Mouse (Mus musculus): ENCODE measurements around the gene Zfp473. TPM values are rescaled to one million over a fixed set of nuclear protein-coding genes. Genes with fewer than 3 reads are reported as not detected.

The Zfp473 gene
- polyA plus RNA-seq, 1 experiment from 2014 or later, result 1.4 TPM

DNA sequence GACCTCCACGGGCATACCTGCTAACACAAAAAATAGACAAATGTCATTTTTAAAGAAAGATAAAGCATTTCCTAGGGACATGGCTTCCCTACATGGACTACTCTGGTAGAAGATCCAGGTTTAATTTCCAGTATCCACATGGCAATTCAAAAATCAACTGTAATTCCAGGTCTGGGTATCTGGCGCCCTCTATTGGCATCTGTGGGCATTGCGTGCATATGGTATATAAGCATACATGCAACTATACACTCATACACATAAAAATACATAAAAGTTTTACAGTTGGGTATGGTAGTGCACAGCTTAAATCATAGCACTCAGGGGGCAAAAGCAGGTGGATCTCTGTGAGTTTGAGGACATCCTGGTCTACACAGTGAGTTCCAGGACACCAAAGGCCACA is 46.5 kb downstream of the Zfp473 start:
- DNase-seq (ENCODE audit: low spot score) (peak; percentile 45), ATAC-seq (ENCODE audit: low FRiP score) (no peak)
- no peaks in the 10 kb centered on the region for H3K9me3 ChIP-seq (ENCODE audit: control insufficient read depth, low read length)
- H3K36me3 ChIP-seq (replicated peaks; ENCODE audit: control insufficient read depth, insufficient read depth), result no peaks in the 10 kb centered on the region
- no peak overlapping the region for H3K27ac ChIP-seq
- no peak overlapping the region for H3K4me3 ChIP-seq (replicated peaks; ENCODE audit: low read length)
- H3K4me2 ChIP-seq (replicated peaks), result no peak overlapping the region
- H3K9ac ChIP-seq, result no peak overlapping the region
- 52% methylated on average over 3 of the region's 3 CpGs for WGBS
- H3K4me1 ChIP-seq (replicated peaks; ENCODE audit: control insufficient read depth, insufficient read depth, low read length), result no peaks in the 10 kb centered on the region
- H3K27me3 ChIP-seq (ENCODE audit: control insufficient read depth, insufficient read depth, low read length), result no peaks in the 10 kb centered on the region

GRCm38 (mm10) chr7:44702985-44703384 is 47.9 kb downstream of the Zfp473 start:
- Histone ChIP-seq H3K9me3 (ENCODE audit: control insufficient read depth, low read length) (no peaks in the 10 kb centered on the region), H3K27ac (no peak overlapping the region), H3K4me3 (replicated peaks; ENCODE audit: low read length) (no peak overlapping the region), H3K27me3 (ENCODE audit: control insufficient read depth, insufficient read depth, low read length) (no peaks in the 10 kb centered on the region), H3K36me3 (replicated peaks; ENCODE audit: control insufficient read depth, insufficient read depth) (no peaks in the 10 kb centered on the region), H3K4me2 (replicated peaks) (no peak overlapping the region), H3K4me1 (replicated peaks; ENCODE audit: control insufficient read depth, insufficient read depth, low read length) (no peaks in the 10 kb centered on the region), H3K9ac (no peak overlapping the region)
- WGBS, result 82% methylated on average over 8 of the region's 8 CpGs
- no peak for DNase-seq (ENCODE audit: low spot score)
- no peak for ATAC-seq (ENCODE audit: low FRiP score)

DNA sequence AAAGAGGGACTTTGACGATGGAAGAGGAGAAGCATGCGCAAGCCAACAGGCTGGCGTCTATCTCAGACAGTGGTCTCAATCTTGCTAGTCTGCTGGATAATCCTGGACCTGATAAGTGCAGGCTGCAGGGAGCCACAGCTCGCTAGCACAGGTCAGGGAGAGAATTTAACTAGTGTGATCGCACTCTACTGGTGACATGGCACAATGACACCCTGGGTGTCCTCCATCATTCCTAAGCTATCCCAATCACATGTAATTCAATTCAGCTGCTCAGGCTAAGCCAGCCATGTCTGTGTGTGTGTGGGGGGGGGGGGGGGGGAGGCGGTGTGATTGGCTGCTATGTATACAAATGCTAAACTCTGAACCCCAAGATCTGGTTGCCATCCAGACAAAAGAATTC is 48.9 kb downstream of the Zfp473 start:
- Histone ChIP-seq H3K4me2 (replicated peaks) (no peak overlapping the region), H3K36me3 (replicated peaks; ENCODE audit: control insufficient read depth, insufficient read depth) (no peaks in the 10 kb centered on the region), H3K9me3 (ENCODE audit: control insufficient read depth, low read length) (no peaks in the 10 kb centered on the region), H3K4me1 (replicated peaks; ENCODE audit: control insufficient read depth, insufficient read depth, low read length) (no peaks in the 10 kb centered on the region; the same call in 1 of the 2 replicates), H3K4me3 (replicated peaks; ENCODE audit: low read length) (no peak overlapping the region), H3K9ac (no peak overlapping the region), H3K27me3 (ENCODE audit: control insufficient read depth, insufficient read depth, low read length) (no peaks in the 10 kb centered on the region), H3K27ac (no peak overlapping the region)
- peak; percentile 65 for DNase-seq (ENCODE audit: low spot score)
- peak; percentile 79 for ATAC-seq (ENCODE audit: low FRiP score)
- 8% methylated on average over 6 of the region's 6 CpGs for WGBS

DNA sequence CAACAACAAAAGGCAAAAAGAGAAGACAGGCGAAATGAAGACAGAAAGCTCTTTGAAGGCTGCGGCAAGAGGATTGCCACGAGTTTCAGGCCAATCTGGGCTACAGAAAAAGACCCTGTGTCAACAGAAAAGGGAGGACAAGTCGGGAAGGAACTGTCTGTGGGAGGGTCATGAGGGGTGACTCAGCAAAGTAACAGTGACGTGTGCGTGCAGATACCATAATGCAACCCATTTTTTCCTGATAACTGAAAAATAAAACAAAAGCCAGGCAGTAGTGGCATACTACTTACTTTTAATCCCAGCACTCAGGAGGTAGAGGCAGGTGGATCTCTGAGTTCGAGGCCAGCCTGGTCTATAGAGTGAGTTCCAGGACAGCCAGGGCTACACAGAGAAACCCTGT is 52.9 kb downstream of the Zfp473 start:
- Histone ChIP-seq H3K9me3 (ENCODE audit: control insufficient read depth, low read length) (no peaks in the 10 kb centered on the region), H3K4me2 (replicated peaks) (no peak overlapping the region), H3K27ac (no peak overlapping the region), H3K27me3 (ENCODE audit: control insufficient read depth, insufficient read depth, low read length) (no peaks in the 10 kb centered on the region), H3K36me3 (replicated peaks; ENCODE audit: control insufficient read depth, insufficient read depth) (no peaks in the 10 kb centered on the region), H3K9ac (no peak overlapping the region), H3K4me1 (replicated peaks; ENCODE audit: control insufficient read depth, insufficient read depth, low read length) (no peaks in the 10 kb centered on the region; the same call in 1 of the 2 replicates), H3K4me3 (replicated peaks; ENCODE audit: low read length) (no peak overlapping the region)
- no peak for ATAC-seq (ENCODE audit: low FRiP score)
- no peak for DNase-seq (ENCODE audit: low spot score)
- WGBS, result 58% methylated on average over 7 of the region's 7 CpGs

- Histone ChIP-seq H3K9me3 (ENCODE audit: control insufficient read depth, low read length) (no peaks in the 10 kb centered on the region), H3K4me1 (replicated peaks; ENCODE audit: control insufficient read depth, insufficient read depth, low read length) (no peaks in the 10 kb centered on the region; the same call in 1 of the 2 replicates), H3K36me3 (replicated peaks; ENCODE audit: control insufficient read depth, insufficient read depth) (no peaks in the 10 kb centered on the region), H3K4me2 (replicated peaks) (no peak overlapping the region), H3K9ac (peak overlapping the region; percentile 16; the same call in 1 of the 2 replicates), H3K4me3 (replicated peaks; ENCODE audit: low read length) (no peak overlapping the region), H3K27me3 (ENCODE audit: control insufficient read depth, insufficient read depth, low read length) (no peaks in the 10 kb centered on the region), H3K27ac (no peak overlapping the region)
- DNase-seq (ENCODE audit: low spot score) (no peak), ATAC-seq (ENCODE audit: low FRiP score) (no peak)
- WGBS, result 16% methylated on average over 20 of the region's 20 CpGs
Observed at GRCm38 (mm10) chr7:44697191-44697710, 53.6 kb downstream of the Zfp473 start.

DNA sequence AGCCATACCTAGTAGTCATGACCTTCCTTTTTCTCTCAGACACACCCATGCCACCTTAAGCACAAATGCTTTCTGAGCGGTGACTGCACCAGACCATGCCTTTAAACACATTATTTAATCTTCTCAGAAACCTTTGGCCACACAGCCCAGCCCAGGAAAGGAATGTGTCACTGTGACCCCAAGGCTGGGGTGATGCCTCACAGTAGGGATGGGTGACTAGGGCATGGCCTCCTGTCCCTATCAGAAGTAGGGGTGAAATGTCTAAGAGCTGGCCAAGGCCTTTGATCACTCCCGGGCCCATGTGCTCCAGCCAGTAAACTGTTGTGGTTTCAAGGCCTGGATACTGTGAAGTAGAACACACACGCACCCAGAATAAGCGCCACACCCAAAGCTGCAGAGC is 55.6 kb downstream of the Zfp473 start:
- no peaks in the 10 kb centered on the region for H3K27me3 ChIP-seq (ENCODE audit: control insufficient read depth, insufficient read depth, low read length)
- ATAC-seq (ENCODE audit: low FRiP score) (no peak), DNase-seq (ENCODE audit: low spot score) (no peak)
- WGBS, result 96% methylated on average over 4 of the region's 4 CpGs
- H3K9ac ChIP-seq, result no peak overlapping the region
- H3K27ac ChIP-seq, result no peak overlapping the region
- H3K4me1 ChIP-seq (replicated peaks; ENCODE audit: control insufficient read depth, insufficient read depth, low read length), result no peaks in the 10 kb centered on the region; the same call in 1 of the 2 replicates
- H3K36me3 ChIP-seq (replicated peaks; ENCODE audit: control insufficient read depth, insufficient read depth), result no peaks in the 10 kb centered on the region
- H3K4me3 ChIP-seq (replicated peaks; ENCODE audit: low read length), result no peak overlapping the region
- no peaks in the 10 kb centered on the region for H3K9me3 ChIP-seq (ENCODE audit: control insufficient read depth, low read length)
- H3K4me2 ChIP-seq (replicated peaks), result no peak overlapping the region

GRCm38 (mm10) chr7:44693427-44694175 is 57.2 kb downstream of the Zfp473 start:
- DNase-seq (ENCODE audit: low spot score) (no peak), ATAC-seq (ENCODE audit: low FRiP score) (no peak)
- H3K4me3 ChIP-seq (replicated peaks; ENCODE audit: low read length), result no peak overlapping the region
- H3K27ac ChIP-seq, result no peak overlapping the region
- 80% methylated on average over 10 of the region's 10 CpGs for WGBS
- H3K36me3 ChIP-seq (replicated peaks; ENCODE audit: control insufficient read depth, insufficient read depth), result no peaks in the 10 kb centered on the region
- H3K9me3 ChIP-seq (ENCODE audit: control insufficient read depth, low read length), result no peaks in the 10 kb centered on the region
- H3K4me1 ChIP-seq (replicated peaks; ENCODE audit: control insufficient read depth, insufficient read depth, low read length), result no peaks in the 10 kb centered on the region; the same call in 1 of the 2 replicates
- H3K27me3 ChIP-seq (ENCODE audit: control insufficient read depth, insufficient read depth, low read length), result no peaks in the 10 kb centered on the region
- no peak overlapping the region for H3K9ac ChIP-seq
- no peak overlapping the region for H3K4me2 ChIP-seq (replicated peaks)

- Histone ChIP-seq H3K9me3 (ENCODE audit: control insufficient read depth, low read length) (no peaks in the 10 kb centered on the region), H3K27me3 (ENCODE audit: control insufficient read depth, insufficient read depth, low read length) (no peaks in the 10 kb centered on the region), H3K36me3 (replicated peaks; ENCODE audit: control insufficient read depth, insufficient read depth) (no peaks in the 10 kb centered on the region), H3K4me2 (replicated peaks) (no peak overlapping the region), H3K27ac (no peak overlapping the region), H3K4me1 (replicated peaks; ENCODE audit: control insufficient read depth, insufficient read depth, low read length) (peaks cover 4% of the 10 kb centered on the region; the same call in 1 of the 2 replicates), H3K4me3 (replicated peaks; ENCODE audit: low read length) (no peak overlapping the region), H3K9ac (no peak overlapping the region)
- 85% methylated on average over 7 of the region's 7 CpGs for WGBS
- no peak for ATAC-seq (ENCODE audit: low FRiP score)
- no peak for DNase-seq (ENCODE audit: low spot score)
Observed at GRCm38 (mm10) chr7:44689331-44689730, 61.5 kb downstream of the Zfp473 start.

DNA sequence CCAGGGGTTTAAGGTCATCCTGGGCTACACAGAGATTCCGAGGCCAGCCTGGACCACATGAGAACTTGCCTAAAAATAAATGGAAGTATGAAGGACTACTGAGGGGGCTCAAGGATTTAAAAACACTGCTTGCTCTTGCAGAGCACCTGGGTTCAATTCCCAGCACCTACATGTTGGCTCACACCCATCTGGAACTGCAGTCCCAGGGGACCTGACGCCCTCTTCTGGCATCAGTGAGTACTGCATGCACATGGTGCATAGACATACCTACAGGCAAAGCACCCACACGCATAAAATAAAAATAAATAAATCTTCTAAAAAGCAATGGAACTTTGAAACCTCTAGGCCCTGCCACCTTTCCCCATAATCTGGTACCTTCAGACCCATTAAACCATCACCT is 62.0 kb downstream of the Zfp473 start:
- ATAC-seq (ENCODE audit: low FRiP score) (no peak), DNase-seq (ENCODE audit: low spot score) (no peak)
- H3K4me2 ChIP-seq (replicated peaks), result no peak overlapping the region
- no peaks in the 10 kb centered on the region for H3K36me3 ChIP-seq (replicated peaks; ENCODE audit: control insufficient read depth, insufficient read depth)
- H3K9ac ChIP-seq, result no peak overlapping the region
- 73% methylated on average over 3 of the region's 3 CpGs for WGBS
- H3K4me3 ChIP-seq (replicated peaks; ENCODE audit: low read length), result no peak overlapping the region
- H3K4me1 ChIP-seq (replicated peaks; ENCODE audit: control insufficient read depth, insufficient read depth, low read length), result peaks cover 4% of the 10 kb centered on the region; the same call in 1 of the 2 replicates
- H3K27me3 ChIP-seq (ENCODE audit: control insufficient read depth, insufficient read depth, low read length), result no peaks in the 10 kb centered on the region
- H3K27ac ChIP-seq, result no peak overlapping the region
- no peaks in the 10 kb centered on the region for H3K9me3 ChIP-seq (ENCODE audit: control insufficient read depth, low read length)

All from hindbrain, embryonic 14.5 days (tissue).